Mouse (Mus musculus) common myeloid progenitor, adult 5-6 weeks (primary cell): Measurements from ENCODE around the gene Uggt1. TPM values are rescaled to one million over a fixed set of nuclear protein-coding genes. Genes with fewer than 3 reads are reported as not detected.
A peak's percentile ranks its signal among the peaks of the same experiment; 100 is the strongest.

Source experiments
- ATAC-seq: replicated peaks from 2 replicates; pipeline ENCODE4 v1.8.0; 2016; ENCODE audit warnings: low read depth, mild to moderate bottlenecking, moderate TSS enrichment, inconsistent platforms; ENCODE audit not compliant: poor library complexity, severe bottlenecking
- total RNA-seq: library from RNA; stranded (forward); fragments of 200-1000, 187-1606 nt; gene quantifications from 2 replicates; pipeline ENCODE4 v1.2.3, GENCODE M21; 2017

Uggt1 gene
- total RNA-seq, 1 experiment from 2014 or later, result 82.4 TPM

GRCm38 (mm10) chr1:36201739-36202138, 42.8 kb downstream of the Uggt1 start:
- no peak for ATAC-seq

GRCm38 (mm10) chr1:36194482-36194881, 50.0 kb downstream of the Uggt1 start:
- no peak for ATAC-seq

GRCm38 (mm10) chr1:36191966-36192365, 52.6 kb downstream of the Uggt1 start:
- no peak for ATAC-seq

GRCm38 (mm10) chr1:36180038-36180437, 64.5 kb downstream of the Uggt1 start:
- peak; percentile 92 for ATAC-seq

DNA sequence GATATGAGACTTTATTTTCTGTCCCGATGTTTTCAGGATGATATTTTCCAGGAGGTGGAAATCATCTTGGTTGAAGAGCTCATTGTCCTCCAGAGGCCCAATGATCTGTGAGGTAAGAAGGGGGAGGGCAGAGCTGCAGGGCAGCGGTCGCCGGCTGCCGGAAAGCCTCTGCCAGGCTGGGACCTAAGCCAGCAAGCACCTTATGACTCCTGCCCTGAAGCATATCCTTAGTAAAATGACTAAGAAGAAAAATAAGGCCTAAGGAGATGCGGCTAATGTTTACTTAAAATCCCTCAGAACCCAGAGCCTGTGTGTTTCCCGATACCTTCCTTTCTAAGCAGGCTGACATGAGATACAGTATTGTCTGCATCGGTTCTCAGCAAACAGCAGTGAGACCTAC, 71.1 kb downstream of the Uggt1 start:
- ATAC-seq, result no peak

- ATAC-seq, result 0 out of 2 replicates have a peak, but pooled peaks have one; percentile 54
Observed at GRCm38 (mm10) chr1:36172941-36173340, 71.6 kb downstream of the Uggt1 start.

- peak; percentile 77 for ATAC-seq
Observed at GRCm38 (mm10) chr1:36162687-36163086, 81.8 kb downstream of the Uggt1 start.

DNA sequence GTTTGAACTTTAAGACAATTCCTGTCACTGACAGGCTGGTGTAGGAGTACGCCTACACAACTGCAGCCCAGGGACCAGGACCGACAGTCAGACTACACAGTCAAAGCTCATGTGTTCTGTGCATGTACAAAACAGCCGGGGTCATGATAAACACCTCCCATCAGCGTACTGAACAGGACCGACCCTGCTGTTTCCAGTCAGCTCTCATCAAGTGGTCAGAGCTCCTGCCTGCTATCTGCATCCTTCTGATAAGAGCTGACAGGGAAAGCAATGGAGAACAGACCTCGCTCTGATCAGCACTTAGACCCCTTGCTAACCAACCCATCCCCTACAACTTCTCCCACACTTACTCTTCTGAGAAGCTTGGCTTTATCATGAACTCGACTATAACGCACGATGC, 83.3 kb downstream of the Uggt1 start:
- peak; percentile 24; the same call in 1 of the 2 replicates for ATAC-seq

DNA sequence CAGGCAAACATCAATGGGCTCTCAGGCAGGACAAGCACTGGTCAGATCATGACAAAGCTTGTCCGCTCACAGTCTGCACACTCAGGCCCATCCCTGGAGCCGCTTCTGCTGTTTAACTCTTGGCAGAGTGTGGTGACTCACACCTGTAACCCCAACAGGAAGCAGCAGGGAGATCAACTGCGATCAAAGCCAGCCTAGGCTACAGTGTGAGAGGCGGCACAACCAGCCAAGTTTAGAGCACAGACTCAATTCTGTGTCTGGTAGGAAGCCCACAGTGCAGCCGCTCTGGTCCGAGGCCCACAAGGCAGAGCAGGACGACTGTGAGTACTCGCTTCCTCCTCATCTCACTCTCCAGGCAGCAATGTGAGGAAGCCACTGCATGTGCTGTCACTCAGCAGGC, 84.3 kb downstream of the Uggt1 start:
- peak; percentile 50 for ATAC-seq

- peak; percentile 88 for ATAC-seq
Observed at GRCm38 (mm10) chr1:36149411-36149810, 95.1 kb downstream of the Uggt1 start.

GRCm38 (mm10) chr1:36148809-36149208, 95.7 kb downstream of the Uggt1 start:
- ATAC-seq, result peak; percentile 58

- ATAC-seq, result no peak; the same call in 1 of the 2 replicates
Observed at GRCm38 (mm10) chr1:36145050-36145449, 99.5 kb downstream of the Uggt1 start.

GRCm38 (mm10) chr1:36140311-36140710, 104.2 kb downstream of the Uggt1 start:
- no peak for ATAC-seq

GRCm38 (mm10) chr1:36134584-36134983, 109.9 kb downstream of the Uggt1 start:
- ATAC-seq, result peak; percentile 37

GRCm38 (mm10) chr1:36133647-36134046, 110.9 kb downstream of the Uggt1 start:
- peak; percentile 22; the same call in 1 of the 2 replicates for ATAC-seq

- ATAC-seq, result no peak
Observed at GRCm38 (mm10) chr1:36133041-36133440, 111.5 kb downstream of the Uggt1 start.

- peak; percentile 17 for ATAC-seq
Observed at GRCm38 (mm10) chr1:36132211-36132610, 112.3 kb downstream of the Uggt1 start.

- no peak for ATAC-seq
Observed at GRCm38 (mm10) chr1:36131766-36132165, 112.8 kb downstream of the Uggt1 start.

DNA sequence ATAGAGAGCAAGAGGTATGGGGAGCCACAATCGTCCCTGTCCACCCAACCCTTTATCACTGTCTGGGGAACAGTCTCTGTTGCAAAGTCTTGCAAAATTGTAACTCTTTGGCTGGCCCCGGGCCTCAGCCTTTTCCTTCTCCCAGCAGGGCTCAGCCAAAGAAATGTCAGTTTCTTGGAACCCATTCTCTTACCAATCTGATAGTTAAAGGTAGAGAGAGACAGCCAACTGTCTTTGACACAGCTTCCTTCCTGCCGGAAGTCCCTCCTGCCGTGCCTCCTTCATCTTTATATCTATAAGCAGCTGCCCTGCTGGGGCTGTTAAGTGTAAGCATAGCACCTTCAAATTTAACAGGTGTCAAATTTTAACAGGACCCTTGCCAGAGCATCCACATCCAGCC, 113.4 kb downstream of the Uggt1 start:
- no peak for ATAC-seq

- peak; percentile 64 for ATAC-seq
Observed at GRCm38 (mm10) chr1:36130307-36131035, 114.0 kb downstream of the Uggt1 start.

GRCm38 (mm10) chr1:36129881-36130280, 114.6 kb downstream of the Uggt1 start:
- no peak for ATAC-seq

DNA sequence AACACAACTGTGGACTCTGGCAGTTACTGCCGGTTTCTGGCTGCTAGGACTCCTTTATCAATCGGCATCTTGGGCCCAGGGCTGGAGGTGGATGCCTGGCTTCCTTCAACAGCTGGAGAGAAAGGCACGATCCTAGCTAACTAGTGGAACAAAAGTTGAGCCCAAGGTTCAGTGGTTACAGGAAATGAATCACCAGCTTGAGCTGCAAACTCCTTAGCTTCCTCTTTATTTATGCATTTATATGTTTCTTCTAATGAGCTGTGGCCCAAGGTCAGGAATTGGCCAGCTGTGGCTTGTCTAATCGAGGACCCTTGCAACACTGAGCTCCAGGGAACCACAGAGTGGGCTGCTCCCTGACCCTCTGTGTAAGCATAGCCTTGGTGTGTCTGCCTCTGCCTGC, 115.4 kb downstream of the Uggt1 start:
- peak; percentile 37 for ATAC-seq
